Mouse (Mus musculus) olfactory bulb, adult 2 months (tissue): ENCODE measurements around the gene Plxnb3.

Source experiments
- CTCF ChIP-seq: fragments of 200-500 bp; IDR thresholded peaks from 2 replicates; pipeline ENCODE4 v1.5.1; 2012; ENCODE audit warnings: low read depth, mild to moderate bottlenecking, low read length, moderate library complexity; ENCODE audit not compliant: insufficient read depth
- POLR2A ChIP-seq: fragments of 200-500 bp; IDR thresholded peaks from 2 replicates; pipeline ENCODE4 v1.6.1; 2012; ENCODE audit warnings: mild to moderate bottlenecking, low read depth, low read length, moderate library complexity; ENCODE audit not compliant: insufficient read depth

GRCm38 (mm10) chrX:73718271-73718670 lies 38.6 kb upstream of the Plxnb3 start:
- no peak for TF ChIP-seq CTCF
- TF ChIP-seq POLR2A: no peak
